Mouse (Mus musculus) monocyte, adult 2 months (primary cell): ENCODE data around the gene Prss34.

Experiments
- DNase-seq, 2 experiments: peaks; one replicate each; pipeline ENCODE4 v3.0.0; 2022; ENCODE audit warnings: low spot score in 2 of 2, low read depth in 1 of 2

The Prss34 gene

DNA sequence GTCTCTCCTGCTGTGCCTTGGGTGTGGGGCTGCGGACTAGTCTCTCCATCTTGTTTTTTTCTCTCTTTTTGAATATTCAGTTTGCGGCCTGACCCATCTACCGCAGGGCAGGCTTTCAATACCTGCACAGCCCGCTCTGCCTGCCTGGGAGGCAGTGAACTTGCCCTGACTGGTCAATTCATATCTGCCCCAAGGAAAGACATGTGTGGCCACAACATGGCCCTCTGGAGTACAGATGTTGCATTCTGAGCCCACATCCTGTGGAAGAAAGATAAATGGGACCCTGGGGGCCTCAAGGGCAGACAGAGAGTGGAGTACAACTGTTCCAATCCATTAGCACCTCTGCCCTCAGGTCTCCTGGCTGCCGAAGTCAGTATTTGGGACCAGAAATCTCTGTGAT, at the start of gene Prss34:
Gene Prss34, plus strand, starts transcription at position 301 of the 400 bp plus-strand sequence.
- no peak for DNase-seq

DNA sequence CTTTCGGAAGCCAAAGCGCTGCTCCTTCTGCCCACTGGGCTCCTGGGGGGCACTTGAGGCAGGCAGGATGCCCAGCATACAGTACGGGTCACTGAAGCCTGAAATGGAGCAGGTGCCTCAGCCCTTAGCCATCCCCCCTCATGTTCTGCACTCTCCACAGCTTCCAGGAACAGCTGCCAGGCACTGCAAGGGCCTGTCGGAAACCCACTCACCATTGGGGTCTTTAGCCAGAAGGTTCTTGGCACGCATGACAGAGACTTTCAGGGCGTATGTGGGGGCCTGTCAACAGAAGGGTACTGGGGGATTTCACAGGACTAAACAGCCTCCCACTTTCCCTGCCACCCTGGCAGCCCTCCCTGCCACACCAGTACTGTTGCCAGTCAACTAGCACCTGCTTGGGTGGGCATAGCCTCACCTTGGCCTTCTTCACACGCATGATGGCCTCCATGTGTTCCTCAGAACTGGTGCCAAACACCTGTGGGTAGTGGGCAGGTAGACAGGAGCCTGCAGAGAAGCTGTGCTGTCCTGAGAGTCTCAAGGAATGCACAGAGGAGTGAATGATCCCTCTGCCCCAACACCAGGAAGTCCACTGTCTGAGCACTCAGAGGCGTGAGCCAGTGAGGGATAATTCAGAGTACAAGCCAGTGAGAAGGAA, 47.9 kb upstream of the Prss34 start:
- DNase-seq, result no peak

DNA sequence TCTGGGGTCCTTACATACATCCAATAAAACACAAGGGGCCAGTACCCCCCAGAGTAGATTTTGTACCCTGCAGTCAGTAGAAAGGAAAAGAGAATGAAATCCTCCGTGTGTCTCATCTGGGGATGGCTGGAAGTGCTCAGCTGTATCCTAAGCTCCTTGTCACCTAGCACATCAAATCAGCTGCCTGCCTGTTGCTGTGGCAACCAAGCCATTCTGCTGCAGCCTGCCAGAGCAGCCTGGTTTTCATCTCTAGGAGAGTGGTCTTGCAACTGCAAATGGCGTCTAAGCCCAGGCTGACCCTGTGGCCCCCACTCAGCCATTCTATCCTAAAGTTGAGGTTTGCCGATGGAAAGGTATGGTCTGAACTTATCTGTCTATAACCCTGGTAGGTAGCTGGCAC, 45.6 kb upstream of the Prss34 start:
- no peak for DNase-seq

DNA sequence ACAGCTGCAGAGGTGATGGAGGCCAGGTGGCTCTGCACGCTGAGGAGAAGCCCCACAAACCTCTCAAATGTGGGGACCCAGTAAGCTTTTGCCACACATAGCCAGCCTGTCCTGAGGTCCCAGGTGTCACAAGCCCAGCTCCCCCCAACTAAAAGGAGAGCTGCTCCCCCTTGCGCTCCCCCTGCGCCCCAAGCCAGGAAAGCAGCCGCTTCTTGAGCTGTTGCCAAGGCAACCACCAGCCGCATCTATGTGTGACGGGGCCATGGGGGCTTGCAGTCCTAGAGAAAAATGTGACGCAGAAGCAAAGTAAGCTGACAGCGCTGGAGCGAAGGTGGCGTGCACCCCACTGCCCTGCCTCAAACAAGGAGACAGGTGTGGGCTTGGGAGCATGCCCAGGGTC, 44.4 kb upstream of the Prss34 start:
- DNase-seq, result no peak

DNA sequence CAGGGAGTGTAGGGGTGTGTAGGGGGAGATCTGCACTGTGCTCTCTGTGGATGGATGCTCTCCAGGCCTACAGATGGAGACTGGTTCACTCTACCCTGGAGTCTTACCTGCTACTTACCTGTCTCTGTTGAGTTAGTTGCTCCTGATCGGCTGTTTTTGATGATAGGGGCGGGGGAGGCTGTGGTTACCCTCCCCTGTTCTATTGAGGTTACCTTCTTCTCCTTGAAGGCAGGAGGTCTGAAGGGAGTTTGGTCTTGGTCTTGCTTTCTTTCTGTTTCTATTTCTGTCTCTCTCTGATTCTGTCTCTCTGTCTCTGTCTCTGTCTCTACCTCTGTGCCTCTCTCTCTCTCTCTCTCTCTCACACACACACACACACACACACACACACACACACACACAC, 43.1 kb upstream of the Prss34 start:
- DNase-seq, result no peak

DNA sequence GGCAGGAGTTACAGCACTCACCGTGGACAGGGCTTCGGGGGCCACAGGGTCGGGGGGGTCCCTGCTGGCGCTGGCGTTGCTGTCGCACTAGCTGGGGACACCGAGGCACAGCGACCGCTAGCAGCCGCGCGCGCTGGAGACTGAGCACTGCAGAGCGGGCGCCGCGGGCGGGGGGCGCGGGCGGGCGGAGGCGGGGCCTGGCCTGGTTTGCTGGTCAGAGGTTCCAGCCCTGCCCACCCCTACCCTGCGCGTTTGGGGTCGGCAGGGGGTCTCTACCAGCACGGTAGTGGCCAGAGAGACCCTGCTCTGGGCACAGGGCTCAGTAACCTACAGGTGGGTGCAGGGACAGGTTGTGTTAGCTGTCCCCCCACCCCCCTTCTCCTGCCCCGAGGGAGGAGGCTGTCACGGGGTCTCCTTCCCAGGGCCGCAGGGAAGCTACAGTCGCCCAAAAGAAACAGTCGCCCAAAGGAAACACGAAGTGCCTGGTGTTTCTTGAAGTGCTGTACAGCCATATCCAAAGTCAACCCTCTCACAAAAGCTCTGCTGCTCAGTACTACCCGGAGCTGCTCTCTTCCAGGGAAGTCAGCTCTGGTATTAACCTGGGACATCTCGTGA, 41.9 kb upstream of the Prss34 start, which contains the start of gene Baiap3:
Gene Baiap3, minus strand, starts transcription at position 225 of the 615 bp plus-strand sequence.
- no peak for DNase-seq

DNA sequence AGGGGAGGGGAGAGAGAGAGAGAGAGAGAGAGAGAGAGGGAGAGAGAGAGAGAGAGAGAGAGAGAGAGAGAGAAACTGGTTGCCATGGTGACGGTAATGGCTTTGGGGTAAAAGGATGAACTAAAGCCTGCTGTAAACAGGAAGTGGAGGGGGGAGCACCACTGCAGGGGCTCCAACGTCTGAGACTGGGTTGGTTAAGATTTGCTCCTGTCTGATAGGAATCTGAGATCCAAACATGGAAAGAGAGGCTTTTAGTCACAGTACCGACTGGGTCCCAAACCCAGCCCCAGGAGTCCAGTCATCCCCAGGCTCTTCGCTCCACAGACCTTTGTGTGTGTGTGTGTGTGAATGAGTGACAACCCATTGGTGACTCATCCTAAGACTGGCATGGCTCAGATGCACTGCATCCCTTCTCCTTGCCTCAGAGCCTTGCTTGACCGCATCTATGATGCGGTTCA, 40.4 kb upstream of the Prss34 start:
- no peak for DNase-seq

DNA sequence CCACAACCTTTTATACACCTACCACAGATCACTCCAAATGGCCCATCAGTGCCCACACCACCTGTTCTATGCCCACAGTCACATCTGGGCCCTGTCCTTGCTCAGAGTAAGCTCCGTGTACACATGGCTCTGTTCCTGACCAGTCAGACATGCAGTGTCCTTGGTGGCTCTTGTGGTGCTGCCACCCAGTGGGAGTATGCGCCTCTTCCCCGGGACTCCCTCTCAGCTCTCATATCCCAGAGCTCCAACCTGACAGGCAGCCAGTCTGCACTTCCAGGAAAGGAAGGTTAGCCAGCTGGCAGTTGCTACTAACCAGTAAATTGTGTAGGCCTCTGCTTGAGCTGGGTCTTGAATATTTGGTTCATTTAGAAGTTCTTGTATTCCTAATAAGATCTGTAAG, 33.7 kb upstream of the Prss34 start:
- DNase-seq, result no peak

DNA sequence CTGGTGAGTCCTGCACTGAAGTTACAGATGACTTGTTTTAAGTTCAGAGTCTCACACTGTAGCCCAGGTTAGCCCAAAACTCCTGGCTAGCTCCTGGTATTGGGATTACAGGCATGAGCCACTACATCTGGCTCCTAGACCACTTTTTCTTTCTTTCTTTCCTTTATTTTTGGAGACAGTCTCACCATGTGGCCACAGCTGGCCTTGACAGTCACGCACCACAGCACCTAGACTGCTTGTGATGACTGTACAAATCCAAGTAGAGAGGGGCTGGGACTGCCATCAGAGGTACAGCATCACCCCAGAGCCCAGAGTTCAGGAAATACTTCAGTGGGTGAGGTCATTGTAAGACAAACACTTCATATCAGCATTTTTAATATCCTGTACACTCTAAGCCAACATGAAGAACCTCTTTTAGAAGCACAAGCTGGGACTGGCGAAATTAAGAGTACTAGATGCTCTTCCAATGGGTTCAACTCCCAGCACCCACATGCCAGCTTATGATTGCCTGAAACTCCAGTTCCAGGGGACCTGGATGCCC, 27.3 kb upstream of the Prss34 start:
- no peak for DNase-seq

DNA sequence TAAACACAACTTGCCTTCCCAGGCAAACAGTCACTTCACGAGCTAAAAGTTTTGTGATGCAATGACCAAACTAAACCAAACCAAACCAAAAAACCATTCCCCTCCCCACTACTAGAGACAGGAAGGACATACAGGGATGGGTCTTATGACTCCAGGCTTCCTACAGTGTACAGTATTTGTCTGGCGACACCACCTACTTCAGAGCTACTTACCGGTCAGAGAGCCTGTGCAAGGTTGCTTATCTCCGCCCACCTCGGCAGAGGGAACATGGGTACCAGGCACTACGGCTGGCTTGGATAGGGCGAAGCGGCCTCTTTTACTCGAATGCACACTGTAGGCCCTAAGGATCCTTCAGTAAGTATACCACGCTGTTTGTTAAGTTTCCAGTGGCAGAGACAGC, 25.9 kb upstream of the Prss34 start:
- no peak for DNase-seq

DNA sequence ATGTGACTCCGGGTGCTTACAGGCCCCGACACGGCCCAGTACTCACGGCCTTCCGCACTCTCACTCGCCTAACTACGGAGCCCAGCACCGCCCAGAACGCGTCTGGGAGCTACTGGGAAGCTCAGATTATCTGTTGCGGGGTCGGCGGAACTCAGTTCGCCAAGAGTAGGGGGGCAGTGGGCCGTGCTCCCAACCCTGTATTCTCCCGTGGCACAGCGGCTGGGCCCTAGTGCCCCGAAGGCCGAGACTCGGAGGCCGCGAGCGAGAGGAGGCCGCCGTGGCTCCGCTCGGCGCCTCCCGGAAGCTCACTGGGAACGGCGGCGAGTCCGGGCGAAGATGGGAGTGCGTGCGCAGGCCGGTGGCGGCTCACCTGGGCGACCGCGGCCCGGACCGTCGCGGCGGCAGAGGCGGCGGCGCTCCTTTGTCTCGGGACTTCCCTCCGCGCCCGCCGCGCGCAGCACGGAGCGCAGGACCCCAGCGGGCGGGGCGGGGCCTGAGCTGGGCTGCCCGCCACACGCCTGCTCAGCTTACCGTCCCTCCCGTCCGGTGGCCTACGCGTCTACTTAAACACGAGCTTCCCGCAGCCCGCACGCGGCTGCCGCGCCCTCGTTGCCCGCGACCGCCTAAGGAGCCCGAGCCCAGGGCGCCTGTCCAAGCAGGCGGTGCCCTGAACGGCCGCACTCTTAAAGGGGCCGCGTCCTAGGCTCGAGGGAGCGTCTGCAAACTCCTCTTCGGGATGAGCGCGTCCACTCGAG, 25.1 kb upstream of the Prss34 start:
- peak; percentile 79 to 92 for DNase-seq

DNA sequence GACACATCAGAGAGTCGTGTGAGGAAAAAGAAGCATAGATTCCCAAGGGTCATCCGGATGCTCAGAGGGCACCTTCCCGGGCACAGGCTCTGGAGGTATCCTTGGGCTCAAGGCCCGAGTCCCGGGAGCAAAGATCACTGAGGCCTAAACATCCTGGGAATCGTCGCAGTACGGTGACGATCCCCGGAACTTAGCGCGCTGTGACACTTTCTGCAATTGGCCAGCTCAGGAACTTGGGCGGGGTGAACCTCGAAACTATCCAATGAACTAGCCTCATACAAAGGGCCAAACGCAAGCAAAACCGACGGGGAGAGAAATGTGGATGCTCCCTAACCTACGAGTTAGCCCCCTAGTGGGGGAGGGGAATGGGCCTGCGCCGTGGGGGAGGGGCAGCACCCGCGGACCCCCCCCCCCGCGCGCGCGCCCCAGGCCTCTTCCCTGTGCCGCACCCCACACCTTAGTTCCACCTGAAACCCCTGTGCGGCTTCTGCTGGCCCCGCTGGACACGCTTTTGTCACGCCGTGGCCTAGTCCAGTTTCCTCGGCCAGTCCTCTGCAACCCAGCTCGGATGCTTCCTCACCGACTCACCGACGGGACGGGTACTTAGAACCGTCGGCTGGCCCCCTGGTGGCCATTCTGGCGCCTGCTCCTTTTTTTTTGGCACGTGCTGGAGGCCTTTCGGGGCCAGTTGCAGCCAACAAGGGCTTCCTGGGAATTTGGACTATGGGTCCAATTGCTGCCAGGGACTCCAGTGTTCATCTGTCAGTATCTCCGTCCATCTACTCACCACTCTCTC, 24.3 kb upstream of the Prss34 start:
- peak; percentile 80 to 93 for DNase-seq

DNA sequence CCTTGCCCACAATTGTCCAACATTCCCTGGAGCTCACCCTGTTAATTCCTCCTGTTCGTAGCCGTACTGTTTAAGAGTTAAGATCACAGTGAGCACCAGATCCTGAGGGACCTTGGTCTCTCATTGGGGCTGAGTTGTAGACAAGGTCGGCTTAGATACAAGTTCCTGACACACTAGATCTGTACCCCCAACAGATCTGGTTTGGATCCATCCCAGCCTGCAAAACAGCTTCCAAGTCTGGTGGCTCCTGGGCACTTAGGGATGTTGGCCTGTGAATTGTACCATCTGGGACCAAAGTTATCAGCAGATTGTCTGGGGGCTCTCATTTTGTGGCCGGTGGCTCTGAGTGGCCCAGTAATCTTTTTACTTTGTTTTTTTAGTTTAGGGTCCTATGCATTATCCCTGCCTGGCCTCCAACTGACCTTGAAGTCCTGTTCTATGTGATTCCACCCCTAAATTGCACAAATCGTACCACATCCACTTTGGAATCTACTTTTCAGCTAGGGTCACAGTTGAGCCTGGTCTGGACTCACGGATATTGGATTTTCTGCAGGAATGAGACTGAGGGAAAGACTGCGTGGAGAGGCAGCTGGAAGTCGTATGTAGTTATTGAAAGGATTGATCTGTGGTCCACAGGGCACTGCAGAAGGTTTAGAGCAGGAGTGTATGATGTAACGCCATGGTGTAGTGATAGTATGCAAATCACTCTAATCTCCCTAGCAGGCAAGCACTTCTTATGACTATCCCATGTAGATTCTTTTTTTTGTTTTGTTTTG, 23.4 kb upstream of the Prss34 start, which contains the start of gene Ube2i:
Gene Ube2i, minus strand, starts transcription at position 52 of the 776 bp plus-strand sequence.
- DNase-seq, result no peak

DNA sequence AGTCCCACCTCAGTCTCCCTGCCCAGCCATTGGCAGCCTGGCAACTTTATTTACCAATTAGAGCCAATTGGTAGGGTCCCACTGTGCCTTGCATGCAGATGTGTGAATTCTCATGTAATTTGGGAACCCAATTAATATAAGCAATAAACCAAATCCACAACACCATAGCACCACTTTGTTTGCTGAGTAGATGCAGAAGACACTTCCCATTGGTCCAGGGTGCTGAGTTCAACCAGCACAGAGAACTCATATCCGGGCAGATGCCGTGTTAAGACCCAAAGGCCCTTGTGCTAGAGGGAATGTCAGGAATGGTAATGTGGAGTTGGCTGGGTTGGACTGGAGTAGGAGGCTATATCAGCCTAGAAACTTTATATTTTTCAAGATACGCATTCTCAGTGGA, 22.4 kb upstream of the Prss34 start:
- no peak for DNase-seq

DNA sequence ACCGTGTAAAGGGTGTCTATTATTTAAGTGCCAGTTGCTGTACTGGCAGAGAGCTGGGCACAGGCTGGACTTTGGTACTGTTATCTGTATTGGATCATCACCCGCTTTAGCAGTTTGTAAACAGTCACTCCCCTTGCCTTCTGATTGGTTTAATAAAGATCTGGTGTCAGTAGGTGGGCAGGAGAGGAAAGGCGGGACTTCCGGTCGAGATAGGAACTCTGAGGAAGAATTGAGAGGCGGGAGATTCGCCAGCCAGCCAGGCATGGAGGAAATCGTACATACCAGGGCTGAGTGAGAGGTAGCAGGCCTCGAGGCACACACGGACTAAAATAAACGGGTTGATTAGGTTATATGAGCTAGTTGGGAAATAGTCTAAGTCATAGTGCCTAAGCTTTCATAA, 16.1 kb upstream of the Prss34 start:
- DNase-seq, result no peak

DNA sequence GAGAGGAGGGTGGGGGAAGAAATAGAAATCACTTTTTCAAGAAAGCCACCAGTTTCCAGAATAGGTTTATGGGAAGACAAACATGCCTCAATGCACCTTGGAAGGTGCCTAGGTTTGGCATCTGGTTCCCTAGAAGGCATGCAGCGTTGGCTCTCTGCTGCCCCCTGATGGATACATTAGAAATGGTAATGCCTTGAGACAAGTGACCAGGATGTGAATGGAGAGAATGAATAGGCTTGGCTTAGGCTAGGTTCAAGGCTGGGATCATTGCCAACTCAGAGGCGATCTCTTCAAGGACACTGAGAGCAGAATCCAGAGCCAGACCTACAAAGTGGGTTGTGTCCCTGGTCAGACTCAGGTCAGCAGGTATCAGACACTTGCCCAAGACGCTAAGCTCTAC, 13.2 kb upstream of the Prss34 start:
- DNase-seq, result peak in 1 of 2 experiments; percentile 43

DNA sequence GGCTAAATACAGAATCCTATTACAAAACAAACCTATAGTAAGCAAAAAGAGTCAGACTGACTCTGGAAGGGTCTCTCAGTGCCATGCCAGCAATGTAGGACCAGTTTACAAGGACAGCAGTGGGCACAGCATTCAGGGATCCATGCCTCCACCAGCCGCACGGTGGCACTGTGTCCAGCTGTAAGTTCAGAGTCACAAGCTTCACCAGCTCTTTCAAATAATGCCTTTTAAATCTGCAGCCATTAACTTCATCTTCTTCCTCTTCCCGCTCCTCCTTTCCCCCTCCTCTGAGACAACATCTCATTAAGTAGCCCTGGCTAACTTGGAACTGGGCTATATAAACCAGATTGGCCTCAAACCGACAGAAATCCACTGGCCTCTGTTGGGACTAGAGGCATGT, 9.4 kb upstream of the Prss34 start:
- no peak for DNase-seq

DNA sequence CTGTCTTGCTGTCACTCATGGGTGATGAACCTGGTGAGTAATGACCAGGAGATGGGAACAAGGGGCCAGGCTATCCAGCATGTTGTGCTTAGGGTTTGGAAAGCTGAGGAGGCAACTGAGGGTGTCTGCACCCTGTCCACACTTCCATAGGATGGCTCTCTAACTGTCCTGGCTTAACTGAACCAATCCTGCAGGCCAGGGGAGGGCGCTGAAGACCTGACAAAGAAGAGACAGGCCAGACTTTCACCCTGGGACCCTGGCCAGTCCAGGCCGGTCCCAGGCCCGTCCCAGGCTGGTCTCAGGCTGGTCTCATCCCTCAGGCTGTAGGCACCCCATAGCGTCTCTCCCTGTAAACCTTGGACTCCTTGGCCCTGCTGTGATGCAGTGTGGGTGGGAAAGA, 7.8 kb upstream of the Prss34 start:
- no peak for DNase-seq

DNA sequence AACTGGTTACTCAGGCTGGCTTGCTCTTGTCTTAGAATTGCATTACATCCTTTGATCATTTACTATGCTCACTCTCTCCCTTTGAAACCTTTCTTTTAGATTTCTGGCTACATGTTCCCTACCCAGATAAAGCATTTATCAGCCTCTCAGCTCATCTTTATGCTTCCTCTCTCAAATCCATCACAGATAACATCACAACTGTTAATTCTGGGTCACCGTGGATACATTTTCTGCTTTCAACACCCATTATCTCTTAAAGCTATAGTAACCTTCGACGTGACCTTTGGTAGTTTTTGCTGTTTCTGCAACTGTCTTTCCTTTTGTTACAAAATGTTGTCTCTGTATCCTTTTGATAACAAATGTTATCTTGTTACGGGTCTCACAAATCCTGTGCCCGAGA, 4.7 kb upstream of the Prss34 start:
- DNase-seq, result no peak

DNA sequence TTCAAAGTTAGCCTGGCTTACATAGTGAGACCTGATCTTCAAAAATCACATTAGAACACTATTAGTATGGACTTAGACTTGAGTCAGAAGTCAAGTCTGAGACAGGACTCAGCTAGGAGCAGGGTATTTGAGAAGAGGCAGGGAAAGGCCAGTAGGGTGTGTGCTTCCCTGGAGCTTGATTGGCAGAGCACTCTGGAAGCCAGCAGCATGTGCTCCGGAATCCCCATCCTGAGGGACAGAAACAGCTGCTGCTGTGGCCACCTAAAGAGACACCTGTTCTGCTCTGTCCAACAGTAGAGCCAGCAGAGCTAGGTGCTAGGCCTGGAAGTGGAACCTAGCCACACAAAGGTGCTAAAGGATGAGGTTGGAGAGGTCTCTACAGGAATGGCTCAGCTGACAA, 4.1 kb upstream of the Prss34 start:
- DNase-seq, result no peak
